ENCODE assay signal across 23 mouse cellular contexts in the genomic region with DNA sequence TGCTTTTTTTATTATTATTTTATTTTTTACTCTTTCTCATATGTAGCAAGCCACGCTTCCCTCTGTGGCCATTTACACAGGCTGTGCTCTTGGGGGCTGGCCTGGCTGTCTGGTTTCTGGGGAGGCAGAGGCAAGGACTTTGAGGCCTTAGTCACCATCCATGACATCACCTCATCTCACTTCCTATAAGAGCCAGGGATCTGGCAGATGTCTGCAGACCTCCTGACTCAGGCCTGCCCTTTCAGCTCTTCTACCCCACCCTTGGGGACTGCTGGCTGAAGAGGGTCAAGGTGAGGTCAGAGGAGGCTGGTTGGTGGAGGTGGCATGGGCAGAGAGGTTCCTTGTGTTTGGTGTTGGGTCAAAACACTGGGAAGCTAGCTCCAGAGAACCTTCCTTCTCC. TPM values are rescaled to one million over a fixed set of nuclear protein-coding genes. Genes with fewer than 3 reads are reported as not detected.
DNase-seq lines count a peak whose midpoint lies in the region; ATAC-seq and TF ChIP-seq lines count a peak whose summit lies in the region.
"Had no signal": no experiment of that assay in that cellular context is flagged by ENCODE, and none has a peak within 500 bp of the region (broad histone marks: within the 10 kb centered on the region; RNA-seq: fewer than 3 reads in every experiment).

No protein-coding gene starts in this region.

- H3K9ac ChIP-seq in heart, postnatal 0 days (replicated peaks; ENCODE audit: low read depth, low read length): no peak overlapping the region
- H3K9ac ChIP-seq: limb, embryonic 13.5 days; liver, embryonic 15.5 days had no signal

- no peaks in the 10 kb centered on the region for H3K27me3 ChIP-seq in heart, postnatal 0 days (ENCODE audit: control insufficient read depth, insufficient read depth, low read length)
- H3K27me3 ChIP-seq in C2C12 (ENCODE audit: control insufficient read depth, insufficient read depth, insufficient read length): peaks cover 6% of the 10 kb centered on the region
- H3K27me3 ChIP-seq: limb, embryonic 13.5 days; liver, embryonic 15.5 days had no signal

- no peak for TF ChIP-seq CTCF in heart, postnatal 0 days (IDR thresholded peaks at IDR 0.05; ENCODE audit: low read depth)
- no peak for TF ChIP-seq CTCF in C2C12 (IDR thresholded peaks at IDR 0.05; ENCODE audit: control insufficient read depth, insufficient read depth, insufficient read length)
- no peak for TF ChIP-seq CTCF in bone marrow macrophage, adult 2 months (IDR thresholded peaks at IDR 0.05; ENCODE audit: low read depth, low read length)
- TF ChIP-seq CTCF in olfactory bulb, adult 2 months (IDR thresholded peaks at IDR 0.05; ENCODE audit: insufficient read depth, low read depth, low read length): no peak

- H3K4me3 ChIP-seq in heart, postnatal 0 days (ENCODE audit: low read depth, low read length): no peak overlapping the region
- H3K4me3 ChIP-seq in C2C12 (ENCODE audit: insufficient read depth, poor library complexity, severe bottlenecking): no peak overlapping the region
- H3K4me3 ChIP-seq in bone marrow macrophage, adult 2 months (ENCODE audit: insufficient read depth, low read length): no peak overlapping the region
- H3K4me3 ChIP-seq in olfactory bulb, adult 2 months (ENCODE audit: insufficient read depth, low read depth, low read length): no peak overlapping the region
- H3K4me3 ChIP-seq: limb, embryonic 13.5 days; liver, embryonic 15.5 days had no signal

- ATAC-seq in heart, postnatal 0 days (ENCODE audit: insufficient read depth, low read depth): 0 out of 2 replicates have a peak, but pooled peaks have one; percentile 19
- ATAC-seq: inflammation-experienced regulatory T-cells, adult 6 months had no signal

- no peaks in the 10 kb centered on the region for H3K9me3 ChIP-seq in heart, postnatal 0 days (replicated peaks; ENCODE audit: control insufficient read depth, low read length)
- H3K9me3 ChIP-seq: limb, embryonic 13.5 days; liver, embryonic 15.5 days had no signal

- no peak for TF ChIP-seq POLR2A in bone marrow macrophage, adult 2 months (IDR thresholded peaks at IDR 0.05; ENCODE audit: borderline replicate concordance, low read depth, low read length)
- no peak for TF ChIP-seq POLR2A in olfactory bulb, adult 2 months (IDR thresholded peaks at IDR 0.05; ENCODE audit: insufficient read depth, low read depth, low read length)

- intact Hi-C loops in heart, postnatal 36 days (cut with DNase I): no loop called here

- H3K4me1 ChIP-seq in heart, postnatal 0 days (ENCODE audit: control insufficient read depth, insufficient read depth): peaks cover 11% of the 10 kb centered on the region
- peaks cover 39% of the 10 kb centered on the region for H3K4me1 ChIP-seq in bone marrow macrophage, adult 2 months (ENCODE audit: control insufficient read depth, insufficient read depth, low read length)
- peaks cover 52% of the 10 kb centered on the region for H3K4me1 ChIP-seq in olfactory bulb, adult 2 months (ENCODE audit: control insufficient read depth, insufficient read depth, low read length)
- H3K4me1 ChIP-seq: limb, embryonic 13.5 days; liver, embryonic 15.5 days had no signal

- TF ChIP-seq EP300 in heart, postnatal 0 days (IDR thresholded peaks at IDR 0.05; ENCODE audit: low read depth): no peak

- DNase-seq in heart, postnatal 0 days (ENCODE audit: low spot score): no peak
- DNase-seq in heart, postnatal 36 days: no peak
- DNase-seq in urinary bladder, postnatal 4 days (ENCODE audit: low spot score in 2 of 2): no peak
- no peak for DNase-seq in testis, postnatal 14 days (ENCODE audit: low spot score)
- DNase-seq: gastrocnemius, postnatal 10 days; kidney, postnatal 14 days; lung, postnatal 4 days; right cerebral cortex, adult 18-20 months; spleen, adult 18-20 months had no signal

- H3K27ac ChIP-seq in heart, postnatal 0 days (ENCODE audit: low read depth): no peak overlapping the region
- H3K27ac ChIP-seq in bone marrow macrophage, adult 2 months (ENCODE audit: insufficient read depth, low read depth, low read length): peak overlapping the region; percentile 32
- H3K27ac ChIP-seq in olfactory bulb, adult 2 months (ENCODE audit: insufficient read depth, low read depth, low read length): 0 out of 2 replicates have a peak overlapping the region, but pooled peaks have one; percentile 1
- H3K27ac ChIP-seq: limb, embryonic 13.5 days; liver, embryonic 15.5 days had no signal

- 89% methylated on average over 1 of the region's 1 CpGs for WGBS in heart, postnatal 0 days
- 76% methylated on average over 1 of the region's 1 CpGs for WGBS in olfactory bulb, adult 2 months

- no peak overlapping the region for H3K4me2 ChIP-seq in heart, postnatal 0 days (ENCODE audit: low read depth, low read length)
- H3K4me2 ChIP-seq: heart, embryonic 11.5 days; limb, embryonic 13.5 days; liver, embryonic 15.5 days had no signal

- peaks cover 5% of the 10 kb centered on the region for H3K36me3 ChIP-seq in heart, postnatal 0 days (replicated peaks; ENCODE audit: control insufficient read depth, insufficient read depth, low read length)
- no peaks in the 10 kb centered on the region for H3K36me3 ChIP-seq in C2C12 (ENCODE audit: control insufficient read depth, insufficient read depth)
- H3K36me3 ChIP-seq: liver, embryonic 15.5 days had no signal

- H3ac ChIP-seq in C2C12 (ENCODE audit: control insufficient read depth, insufficient read length, low read depth): no peak overlapping the region

- H3K79me3 ChIP-seq in C2C12 (ENCODE audit: low read depth): no peaks in the 10 kb centered on the region

- H3K79me2 ChIP-seq in C2C12 (ENCODE audit: control insufficient read depth, insufficient read depth): no peaks in the 10 kb centered on the region

TF ChIP-seq in C2C12, 6 proteins besides CTCF, POLR2A, EP300 and RAD21:
- TF ChIP-seq MAX (IDR thresholded peaks at IDR 0.05) (no peak), MYOD1 (IDR thresholded peaks at IDR 0.05; ENCODE audit: control insufficient read depth, insufficient read length, low read depth) (peak; percentile 7)

RNA-seq across cellular contexts. Expression of a gene that starts 15.9 kb away (rescaled TPM):
- 35.0 and 38.1 TPM in 2 replicates for total RNA-seq in heart, postnatal 0 days (2014; rRNA removed; ENCODE audit: low replicate concordance)
- 8.2 and 8.9 TPM in 2 replicates for polyA plus RNA-seq in heart, postnatal 0 days (2015; fragmentation: Nextera tagmentation; extraction: Ambion mirVana)
- 10 to 100 TPM; 14.0 to 17.0 TPM for total RNA-seq in heart, postnatal 36 days (2021)
- polyA plus RNA-seq in C2C12 (2012; fragmentation: generic; extraction: Trizol): 0.44 TPM
- 0.50 and 0.72 TPM in 2 replicates for polyA plus RNA-seq in bone marrow macrophage, adult 2 months (2012; ENCODE audit: insufficient read depth, insufficient read length, missing spikeins)
- not detected in 2 replicates for polyA plus RNA-seq in olfactory bulb, adult 2 months (2012; ENCODE audit: insufficient read depth, insufficient read length, low replicate concordance, missing spikeins)
- total RNA-seq: monocyte, adult 5-6 weeks; neutrophil, adult 5-6 weeks had no signal

RNA-seq across cellular contexts. Expression of a gene that starts 31.8 kb away (rescaled TPM):
- total RNA-seq in heart, postnatal 0 days (2014; rRNA removed; ENCODE audit: low replicate concordance): 2.2 and 4.4 TPM in 2 replicates
- 4.4 and 4.7 TPM in 2 replicates for polyA plus RNA-seq in heart, postnatal 0 days (2015; fragmentation: Nextera tagmentation; extraction: Ambion mirVana)
- 1 to 10 TPM; 3.2 to 4.4 TPM for total RNA-seq in heart, postnatal 36 days (2021)
- polyA plus RNA-seq in C2C12 (2012; fragmentation: generic; extraction: Trizol): 0.92 TPM
- 2.8 and 3.3 TPM in 2 replicates for polyA plus RNA-seq in bone marrow macrophage, adult 2 months (2012; ENCODE audit: insufficient read depth, insufficient read length, missing spikeins)
- not detected in 2 replicates for polyA plus RNA-seq in olfactory bulb, adult 2 months (2012; ENCODE audit: insufficient read depth, insufficient read length, low replicate concordance, missing spikeins)

RNA-seq across cellular contexts. Expression of a gene that starts 39.7 kb away (rescaled TPM):
- not detected in 2 replicates for total RNA-seq in heart, postnatal 0 days (2014; rRNA removed; ENCODE audit: low replicate concordance)
- polyA plus RNA-seq in heart, postnatal 0 days (2015; fragmentation: Nextera tagmentation; extraction: Ambion mirVana): not detected in 2 replicates
- not detected for total RNA-seq in heart, postnatal 36 days (2021)
- not detected for polyA plus RNA-seq in C2C12 (2012; fragmentation: generic; extraction: Trizol)
- polyA plus RNA-seq in bone marrow macrophage, adult 2 months (2012; ENCODE audit: insufficient read depth, insufficient read length, missing spikeins): not detected in 2 replicates
- not detected in 2 replicates for polyA plus RNA-seq in olfactory bulb, adult 2 months (2012; ENCODE audit: insufficient read depth, insufficient read length, low replicate concordance, missing spikeins)
- total RNA-seq: adrenal gland, adult 18-20 months; gastrocnemius, postnatal 10 days; hematopoietic stem cell, adult 5-6 weeks; left cerebral cortex, adult 8-10 months; monocyte, adult 5-6 weeks; neutrophil, adult 5-6 weeks had no signal
- polyA plus RNA-seq: embryonic facial prominence, embryonic 11.5 days; heart, embryonic 11.5 days; inflammation-experienced regulatory T-cells, adult 6 months; limb, embryonic 13.5 days; liver, embryonic 15.5 days; stomach, embryonic 16.5 days had no signal
